Mouse (Mus musculus) lung, postnatal 14 days (tissue): ENCODE data around the gene Dusp14.
A peak's percentile ranks its signal among the peaks of the same experiment; 100 is the strongest.

ENCODE experiments used
- DNase-seq: peaks from one replicate; pipeline ENCODE4 v3.0.0; 2021

The Dusp14 gene

DNA sequence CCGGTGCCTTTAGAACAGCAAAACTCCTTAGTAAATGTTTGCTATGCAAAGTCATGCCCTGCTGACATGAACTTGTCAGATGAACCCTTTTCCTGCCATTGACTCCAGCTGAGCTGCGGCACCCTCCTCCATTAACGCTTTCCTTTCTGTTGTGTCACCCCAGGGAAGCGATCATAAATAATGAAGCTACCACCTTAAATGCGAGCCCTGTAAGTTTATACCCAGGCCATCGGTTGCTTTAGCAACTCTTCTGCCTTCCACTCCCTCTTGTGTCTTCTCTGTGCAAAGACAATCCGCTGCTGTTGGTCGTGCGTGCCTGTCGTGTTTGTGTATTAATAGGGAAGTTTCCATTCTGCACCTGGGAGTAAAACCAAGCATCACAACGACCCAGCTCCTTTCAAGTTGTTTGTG is 3.0 kb downstream of the Dusp14 start:
- DNase-seq, result no peak

DNA sequence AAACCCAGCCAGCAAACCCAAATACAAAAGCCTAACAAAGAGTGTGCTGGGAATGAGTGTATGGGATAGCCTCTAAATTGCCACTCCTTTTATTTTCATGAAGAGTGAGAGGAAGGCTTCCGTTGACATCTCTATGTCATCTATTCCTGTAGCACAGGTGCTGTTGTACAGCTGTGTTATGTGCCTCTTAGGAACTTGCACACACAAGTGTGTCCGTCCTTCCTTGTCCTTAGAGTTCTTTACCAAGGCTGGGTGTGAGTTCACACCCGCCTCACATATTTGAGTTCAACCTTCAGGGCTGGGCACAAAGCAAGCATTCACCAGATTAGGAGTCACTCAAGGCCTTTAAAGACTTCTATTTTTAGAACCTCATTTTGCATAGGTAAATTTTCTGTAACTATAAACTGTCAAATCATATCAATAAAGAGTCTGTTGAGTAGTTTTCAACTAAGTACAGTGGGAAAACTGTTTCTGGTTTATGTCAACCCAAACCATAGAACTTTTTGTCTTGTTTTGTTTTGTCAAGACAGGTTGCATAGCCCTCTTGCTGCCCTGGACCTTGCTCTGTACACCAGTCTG is 5.3 kb downstream of the Dusp14 start:
- no peak for DNase-seq

DNA sequence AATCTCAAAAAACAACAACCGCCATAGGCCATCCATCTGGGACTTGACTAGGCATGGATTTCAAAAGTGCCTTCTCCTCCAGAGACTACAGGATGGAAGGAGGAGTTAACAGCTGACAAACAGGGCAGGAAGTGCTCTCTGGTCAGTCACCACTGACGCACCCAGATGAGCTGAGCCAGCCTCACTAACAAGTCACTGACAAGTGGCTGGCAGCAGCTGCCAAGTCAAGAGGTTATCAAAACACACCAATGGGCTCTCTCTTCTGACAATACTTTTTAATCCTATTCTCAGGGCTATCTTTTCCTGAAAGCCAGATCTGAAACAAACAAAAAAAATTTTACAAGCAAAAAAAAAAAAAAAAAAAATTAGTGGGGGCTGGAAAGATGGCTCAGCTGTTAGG is 6.3 kb downstream of the Dusp14 start:
- no peak for DNase-seq

DNA sequence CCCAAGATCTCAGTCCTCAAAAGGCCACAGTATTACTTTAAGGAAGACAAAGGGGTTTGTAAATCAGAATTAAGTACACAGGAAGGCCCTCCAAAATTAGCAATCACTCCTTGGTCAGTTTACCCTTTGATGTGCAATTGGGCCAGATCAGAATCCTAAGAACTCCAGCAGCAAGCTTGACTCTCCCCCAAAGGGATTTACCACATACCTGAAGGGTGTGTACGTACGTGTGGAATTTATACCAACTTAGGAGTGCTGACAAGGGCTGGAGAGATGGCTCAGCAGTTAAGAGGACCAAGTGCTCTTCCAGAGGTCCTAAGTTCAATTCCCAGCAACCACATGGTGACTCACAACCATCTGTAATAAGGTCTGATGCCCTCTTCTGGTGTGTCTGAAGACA is 7.2 kb downstream of the Dusp14 start:
- DNase-seq, result no peak

DNA sequence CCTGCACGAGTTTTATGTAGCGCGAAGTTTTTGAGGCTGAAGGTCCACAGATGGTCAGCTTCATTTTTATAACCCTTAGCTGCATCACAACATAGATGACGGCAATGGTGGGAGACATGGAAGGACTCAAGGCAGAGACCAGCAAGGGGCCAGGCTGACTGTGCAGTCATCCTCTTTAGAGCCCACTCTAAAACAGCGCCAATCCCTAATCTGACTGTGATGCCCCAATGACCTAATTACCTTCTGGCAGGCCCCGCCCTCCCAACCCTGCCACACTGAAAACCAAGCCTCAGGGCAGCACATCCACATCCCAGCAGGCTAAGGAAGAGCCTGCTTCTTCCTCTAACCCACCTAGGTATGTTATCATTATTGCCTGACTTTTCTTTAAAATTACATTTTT is 8.4 kb downstream of the Dusp14 start:
- DNase-seq, result no peak

DNA sequence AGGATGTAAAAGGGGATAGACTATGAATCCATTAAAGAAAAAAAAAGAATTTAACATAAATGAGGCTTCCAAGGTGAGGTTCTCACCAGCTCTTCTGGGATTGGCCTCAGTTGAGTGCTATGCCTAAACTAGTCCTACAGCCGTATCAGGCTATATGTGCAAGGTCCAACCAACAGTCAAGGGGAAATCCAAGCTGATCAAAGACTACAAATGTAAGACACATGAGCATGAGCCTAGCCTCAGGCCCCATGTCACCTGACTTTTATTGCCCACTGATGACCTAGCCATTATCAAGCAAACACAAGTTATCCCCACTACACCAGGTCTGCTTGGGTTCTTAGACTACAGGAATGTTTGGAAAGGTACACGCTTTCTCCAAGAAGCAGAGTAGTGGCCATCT is 9.3 kb downstream of the Dusp14 start:
- DNase-seq, result no peak

DNA sequence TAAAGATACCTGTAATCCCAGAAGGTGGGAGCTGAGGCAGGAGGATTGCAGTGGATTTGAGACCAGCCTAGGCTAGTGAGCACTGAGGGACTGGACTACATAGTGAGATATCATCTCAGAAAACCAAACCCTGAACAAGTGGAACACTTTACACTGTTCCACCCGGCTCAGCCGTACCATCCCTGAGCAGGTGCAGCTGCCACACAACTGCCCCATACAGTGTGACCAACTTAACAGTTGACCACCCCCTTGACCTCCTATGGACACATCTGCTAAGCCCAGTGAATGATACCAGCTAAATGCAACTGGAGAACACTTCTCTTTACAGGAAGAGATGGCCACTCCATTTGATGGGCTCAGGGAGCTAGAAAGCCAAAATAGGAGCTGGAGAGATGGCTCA is 11.6 kb downstream of the Dusp14 start:
- no peak for DNase-seq

DNA sequence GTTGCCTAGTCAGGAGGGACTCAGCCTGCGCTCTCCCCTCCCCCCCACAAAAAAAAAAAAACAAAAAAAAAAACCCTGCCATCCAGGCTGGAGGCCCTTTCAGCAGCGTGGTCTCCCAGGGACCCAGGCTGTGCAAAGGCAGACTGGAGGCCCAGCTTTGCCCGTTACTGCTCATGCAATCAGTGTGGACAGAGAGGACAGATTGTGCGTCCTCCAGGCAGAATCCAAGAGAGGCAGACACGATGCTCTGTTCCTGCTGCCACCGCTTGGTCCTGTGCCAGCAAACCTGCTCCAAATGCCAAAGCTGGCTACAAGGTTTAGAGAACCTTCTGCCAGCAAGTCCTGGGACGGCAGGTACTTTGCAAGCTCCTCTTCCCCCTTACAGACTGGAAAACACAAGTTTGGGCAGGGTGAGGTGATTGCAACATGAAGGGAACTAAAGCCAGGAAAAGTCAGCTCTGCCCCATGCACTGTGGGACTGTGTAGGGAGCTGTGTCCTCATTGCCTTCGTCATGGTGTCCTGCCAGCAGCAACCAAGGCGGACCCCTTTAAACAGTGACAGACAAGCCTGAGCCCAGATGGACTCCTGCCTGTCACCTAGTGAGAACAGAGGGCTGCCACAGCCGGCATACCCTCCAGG is 15.4 kb downstream of the Dusp14 start:
- DNase-seq, result no peak

DNA sequence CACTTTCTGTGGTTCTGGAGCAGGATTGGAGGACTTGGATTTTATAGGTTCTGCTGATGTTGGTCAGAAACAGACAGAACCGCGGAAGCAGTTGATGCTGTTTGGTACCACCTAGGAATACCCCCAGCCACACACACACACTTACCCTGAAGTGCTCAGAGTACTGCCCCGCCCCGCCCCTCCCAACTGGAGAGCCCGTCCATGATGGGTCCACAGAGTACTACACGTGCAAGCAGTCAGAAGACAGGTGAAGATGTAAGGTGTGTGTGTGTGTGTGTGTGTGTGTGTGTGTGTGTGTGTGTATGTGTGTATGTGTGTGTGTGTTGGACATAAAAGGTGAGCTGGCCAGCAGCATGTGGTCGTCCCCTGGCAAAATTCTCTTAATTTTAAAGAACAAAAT is 16.0 kb downstream of the Dusp14 start:
- DNase-seq, result no peak

DNA sequence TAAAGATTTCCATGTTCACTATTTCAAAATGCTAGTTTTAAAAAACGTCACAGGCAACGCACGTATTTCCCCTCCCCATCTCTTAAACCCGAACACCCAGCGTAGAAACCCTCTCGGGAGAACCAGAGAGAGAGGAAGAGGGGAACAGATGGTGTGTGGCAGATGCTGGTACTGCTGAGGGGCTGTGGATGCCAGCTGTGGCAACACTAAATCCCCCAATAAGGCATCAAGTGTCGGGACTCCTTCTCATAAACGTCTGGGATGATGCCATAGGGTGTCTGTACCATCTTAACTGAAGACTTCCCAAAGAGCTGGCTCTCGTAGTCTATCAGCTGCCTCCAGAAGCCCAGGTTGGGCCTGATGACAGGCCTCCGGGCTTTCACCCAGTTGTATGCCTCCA is 20.6 kb downstream of the Dusp14 start:
- DNase-seq, result no peak

DNA sequence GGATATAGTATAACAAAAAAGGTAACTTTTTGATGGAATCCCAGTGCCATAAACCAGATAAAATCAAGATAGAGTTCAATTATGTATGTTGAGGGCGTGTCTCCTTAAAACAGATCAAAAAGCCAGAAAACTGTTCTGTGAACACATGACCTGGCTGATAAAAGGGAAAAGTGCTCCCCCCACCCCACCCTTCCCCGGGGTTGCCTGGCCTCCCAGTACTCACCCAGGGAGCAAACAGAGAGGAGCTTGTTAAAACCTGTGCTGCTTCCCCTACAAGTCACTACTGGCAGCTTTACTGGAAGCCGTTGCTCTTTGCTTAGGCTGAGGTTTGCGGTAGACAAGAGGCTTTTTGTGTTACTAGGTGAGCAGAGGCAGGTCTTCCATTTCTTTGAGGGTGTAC is 21.8 kb downstream of the Dusp14 start:
- DNase-seq, result no peak

DNA sequence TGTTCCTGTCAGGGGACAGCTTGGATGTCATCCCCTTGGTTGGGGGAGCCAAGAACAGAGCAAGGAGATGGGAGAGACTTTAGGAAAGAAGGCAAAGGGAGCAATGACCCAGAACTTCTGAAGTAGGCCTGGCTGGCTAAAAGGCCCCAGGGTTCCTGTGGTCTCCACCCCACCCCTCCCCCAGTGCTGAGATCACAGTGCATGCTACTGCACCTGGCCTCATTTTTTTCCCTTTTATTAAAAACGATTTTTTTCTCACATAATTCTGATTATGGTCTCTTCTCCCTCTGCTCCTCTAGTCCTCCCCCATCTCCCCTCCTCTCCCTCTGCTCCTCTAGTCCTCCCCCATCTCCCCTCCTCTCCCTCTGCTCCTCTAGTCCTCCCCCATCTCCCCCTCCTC is 24.1 kb downstream of the Dusp14 start:
- no peak for DNase-seq

DNA sequence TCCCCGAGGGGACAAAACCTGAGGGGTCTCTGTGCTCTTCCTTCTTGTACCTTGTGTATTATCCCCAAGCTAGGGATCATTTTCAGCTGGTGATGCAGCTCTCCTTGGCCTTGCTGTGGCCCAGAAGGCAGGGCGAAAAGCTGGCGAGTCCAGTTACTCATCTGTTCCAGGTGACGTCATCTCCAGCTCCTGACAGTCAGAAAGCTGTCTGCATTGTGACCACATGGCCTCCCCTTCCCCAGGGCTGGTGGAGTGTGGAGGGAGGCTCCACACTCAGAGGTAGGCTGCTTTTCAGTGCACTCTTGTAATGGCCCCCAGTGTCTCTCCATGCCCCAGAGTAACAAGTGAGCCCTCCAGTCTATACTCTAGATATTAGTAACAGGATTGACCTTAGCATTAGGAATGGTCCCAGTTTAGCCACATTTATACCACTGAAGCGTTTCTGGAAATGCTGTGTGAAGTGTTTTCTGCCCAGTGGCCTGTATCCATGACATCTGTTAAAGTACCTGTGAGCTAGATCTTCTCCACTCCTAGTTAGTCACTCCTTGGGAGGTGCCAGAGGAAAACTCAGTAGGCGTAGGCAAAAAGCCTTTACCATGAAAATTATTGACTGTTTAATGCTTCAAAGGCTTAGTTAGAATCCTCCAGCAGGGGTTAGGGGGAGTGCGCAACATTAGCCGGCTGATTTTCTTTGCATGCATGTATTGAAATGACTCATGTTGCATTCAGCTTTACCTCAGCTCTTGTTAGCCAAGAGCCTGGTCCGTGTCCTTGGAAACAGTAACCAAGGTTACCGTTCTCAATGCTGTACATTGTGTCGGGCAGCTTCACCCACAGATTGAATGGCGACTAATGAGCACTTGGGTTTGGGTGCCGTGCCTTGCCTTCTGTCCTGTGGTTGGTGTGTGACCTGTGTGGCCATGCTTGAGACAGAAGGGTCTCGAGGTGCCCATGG is 26.0 kb downstream of the Dusp14 start:
- no peak for DNase-seq

DNA sequence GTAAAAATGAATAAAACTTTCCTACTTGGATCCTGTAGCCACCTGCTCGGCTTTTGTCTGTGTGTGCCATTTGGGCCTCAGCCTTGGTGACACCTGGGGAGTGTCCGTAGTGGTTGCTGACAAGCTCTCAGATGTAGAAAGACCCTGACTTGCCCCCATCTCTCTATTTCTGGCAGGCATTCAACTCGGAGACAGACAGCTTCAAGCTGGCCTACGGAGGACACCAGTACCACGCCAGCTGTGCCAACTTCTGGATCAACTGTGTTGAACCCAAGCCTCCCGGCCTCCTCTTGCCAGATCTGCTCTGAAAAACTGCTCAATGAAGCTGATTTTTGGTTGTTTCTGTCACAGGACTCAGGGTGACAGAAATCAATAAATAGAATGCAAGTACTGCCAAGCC is 28.4 kb downstream of the Dusp14 start:
- peak; percentile 60 for DNase-seq

DNA sequence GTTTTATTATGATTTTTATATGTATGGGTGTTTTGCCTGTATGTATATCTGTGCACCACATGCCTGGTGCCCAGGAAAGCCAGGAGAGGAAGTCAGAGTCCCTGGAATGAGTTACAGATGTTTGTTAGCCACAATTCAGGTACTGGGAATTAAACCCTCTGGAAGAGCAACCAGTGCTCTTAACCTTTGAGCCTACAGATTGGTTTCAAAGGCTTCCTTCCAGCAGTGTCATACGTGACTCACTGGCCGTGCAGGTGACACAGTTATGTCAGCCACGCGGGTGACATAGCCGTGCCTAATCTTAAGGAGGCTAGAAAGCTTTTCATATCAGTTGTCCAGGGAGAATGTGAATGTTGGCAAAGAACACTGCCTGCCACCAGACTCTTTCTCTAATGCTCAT is 35.4 kb downstream of the Dusp14 start:
- no peak for DNase-seq

DNA sequence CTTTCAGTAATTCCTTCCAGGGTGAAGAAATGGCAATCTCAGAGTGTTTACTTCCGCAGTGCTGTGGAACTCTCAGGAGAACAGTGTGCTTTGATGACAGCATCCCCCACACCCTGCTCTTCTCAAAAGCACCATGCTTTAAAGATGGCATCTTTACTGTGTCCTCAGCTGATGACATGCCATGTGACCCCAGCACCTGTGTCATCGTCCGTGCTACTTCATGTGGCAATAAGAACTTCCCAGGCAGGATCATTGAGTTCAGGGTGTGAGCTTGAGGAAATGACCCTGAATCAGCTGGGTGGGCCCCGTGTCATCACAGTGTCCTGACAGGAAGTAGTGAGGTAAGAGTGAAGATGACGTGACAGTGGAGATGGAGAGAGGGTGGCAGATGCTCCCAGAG is 36.5 kb downstream of the Dusp14 start:
- no peak for DNase-seq

DNA sequence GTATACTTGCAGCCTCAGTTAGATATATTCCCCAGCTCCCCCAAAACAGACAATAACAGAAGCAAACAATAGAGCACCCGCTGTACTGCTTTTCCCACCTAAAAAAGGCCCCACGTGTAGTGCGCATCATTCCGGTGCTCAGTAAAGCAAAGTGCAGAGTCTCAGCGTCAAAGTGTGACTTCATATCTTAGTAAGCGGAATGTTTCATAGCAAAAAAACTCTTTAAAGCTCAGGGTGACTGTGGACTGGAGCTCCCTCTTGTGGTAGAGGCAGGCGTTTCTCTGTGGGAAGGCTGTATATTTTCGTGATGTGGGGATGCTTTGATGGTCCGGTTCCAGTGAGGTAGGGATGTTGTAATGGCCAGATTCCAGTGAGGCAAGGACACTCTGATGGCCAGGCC is 37.1 kb downstream of the Dusp14 start:
- DNase-seq, result peak; percentile 67

DNA sequence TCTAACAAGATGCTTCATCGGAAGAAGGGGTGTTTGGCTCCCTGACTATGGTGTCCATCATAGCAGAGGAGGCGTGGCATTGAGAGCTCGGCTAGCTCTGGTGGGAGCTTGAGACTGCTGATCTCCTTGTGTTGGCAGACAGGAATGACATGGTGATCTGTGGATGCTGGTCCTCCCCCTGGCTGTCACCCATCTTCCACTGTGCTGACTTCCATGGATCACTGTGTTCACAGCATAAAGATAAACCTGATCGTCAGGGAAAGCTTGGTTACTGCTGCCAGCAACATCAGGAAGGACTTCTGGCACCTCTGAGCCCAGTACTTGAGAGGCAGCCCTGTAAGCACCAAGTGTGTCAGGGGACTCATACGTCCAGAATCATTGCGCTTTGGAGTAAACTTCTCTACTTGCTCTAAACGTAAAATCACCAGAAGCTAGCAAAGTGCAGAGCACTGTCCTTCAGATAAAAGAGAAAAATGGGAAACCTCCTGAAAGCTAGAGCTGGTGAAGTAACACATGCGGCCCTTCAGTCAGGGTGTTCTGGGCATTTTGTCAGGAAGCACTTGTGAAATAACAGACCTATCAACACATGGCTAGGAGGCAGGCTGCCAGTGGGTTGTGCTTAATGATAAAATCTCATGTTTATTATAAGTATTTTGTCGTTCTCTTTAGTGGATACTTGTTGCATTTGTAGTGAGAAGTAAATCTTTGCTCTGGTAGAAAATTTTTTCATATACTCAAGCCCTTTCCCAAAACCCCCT is 40.6 kb downstream of the Dusp14 start:
- DNase-seq, result peak; percentile 79

DNA sequence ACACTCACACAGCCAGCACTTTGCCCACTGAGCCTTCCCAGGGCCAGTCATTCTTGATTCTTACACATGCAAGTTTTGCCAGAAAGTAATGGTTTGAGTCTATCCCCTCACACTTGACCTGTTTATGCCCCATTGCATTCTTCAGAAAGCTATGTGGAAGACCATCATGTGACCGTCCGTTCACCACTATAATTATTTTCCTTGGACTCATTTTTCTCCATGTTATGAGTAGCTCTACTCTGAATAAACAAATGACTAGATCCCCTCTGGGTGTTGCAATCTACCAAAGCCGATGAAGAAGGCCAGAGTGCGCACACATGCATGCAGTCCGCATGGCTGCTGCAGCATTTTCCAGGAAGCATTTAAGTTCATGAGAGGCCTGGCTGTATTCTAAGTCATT is 41.8 kb downstream of the Dusp14 start:
- no peak for DNase-seq

DNA sequence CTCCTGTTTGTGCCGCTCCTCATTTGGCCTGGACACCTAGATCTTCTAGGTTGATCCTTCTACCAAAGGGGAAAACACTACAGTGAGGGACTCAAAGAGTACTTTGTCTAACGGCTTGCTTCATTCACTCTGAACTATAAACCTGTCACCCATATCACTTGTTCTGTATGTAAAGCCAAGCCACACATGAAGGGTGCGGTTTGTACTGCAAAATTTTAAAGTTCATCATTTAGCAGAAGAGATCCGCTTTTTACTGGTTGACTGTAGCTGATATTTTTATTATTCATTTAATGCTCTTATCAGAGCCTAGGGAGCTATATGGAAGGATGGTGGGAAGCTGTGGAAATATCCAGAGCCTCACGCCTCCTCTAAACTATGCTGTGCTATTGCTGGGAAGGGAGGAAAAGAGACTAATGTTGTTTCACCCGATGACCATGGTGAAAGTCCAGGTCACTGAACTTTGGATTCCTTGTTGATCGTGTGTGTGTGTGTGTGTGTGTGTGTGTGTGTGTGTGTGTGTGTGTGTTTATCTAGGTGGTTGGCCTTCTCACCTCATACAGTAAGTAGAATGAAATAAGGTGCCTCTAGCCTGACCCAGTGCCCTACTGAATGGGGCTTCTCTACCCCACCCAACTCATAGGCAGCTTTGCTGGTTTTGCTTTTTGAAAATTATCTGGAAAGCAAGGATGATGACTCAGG is 52.1 kb downstream of the Dusp14 start:
- no peak for DNase-seq

DNA sequence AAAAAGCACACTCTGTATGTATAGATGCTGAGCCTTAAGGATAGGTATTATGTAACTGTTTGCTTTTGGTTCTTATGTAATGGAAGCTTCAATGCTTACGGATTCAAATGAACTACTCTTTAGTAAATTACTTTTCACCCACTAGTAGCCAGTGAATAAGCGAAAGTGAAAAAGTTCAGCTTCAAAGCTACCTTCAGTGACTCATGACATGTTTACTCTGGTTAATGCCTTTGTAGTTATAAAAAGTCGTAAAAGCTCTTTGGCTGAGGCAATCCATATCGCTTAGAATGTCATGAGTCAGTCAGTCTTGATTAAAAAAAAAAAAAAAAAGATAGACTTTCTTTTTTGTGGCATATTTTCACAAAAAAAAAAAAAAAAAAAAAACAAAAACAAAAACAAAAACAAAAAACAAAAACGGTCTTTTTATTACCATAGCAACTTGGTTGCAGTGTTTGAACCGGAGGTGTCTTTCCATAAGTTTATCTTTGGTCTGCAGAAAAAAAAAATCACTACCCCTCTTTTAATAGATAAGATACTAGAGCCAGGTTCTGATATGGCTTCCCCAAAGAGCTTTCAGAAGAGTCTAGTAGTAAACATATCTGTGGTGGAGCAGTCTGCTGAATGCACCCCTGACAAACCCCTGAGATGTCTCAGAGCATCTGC is 52.8 kb downstream of the Dusp14 start:
- no peak for DNase-seq

DNA sequence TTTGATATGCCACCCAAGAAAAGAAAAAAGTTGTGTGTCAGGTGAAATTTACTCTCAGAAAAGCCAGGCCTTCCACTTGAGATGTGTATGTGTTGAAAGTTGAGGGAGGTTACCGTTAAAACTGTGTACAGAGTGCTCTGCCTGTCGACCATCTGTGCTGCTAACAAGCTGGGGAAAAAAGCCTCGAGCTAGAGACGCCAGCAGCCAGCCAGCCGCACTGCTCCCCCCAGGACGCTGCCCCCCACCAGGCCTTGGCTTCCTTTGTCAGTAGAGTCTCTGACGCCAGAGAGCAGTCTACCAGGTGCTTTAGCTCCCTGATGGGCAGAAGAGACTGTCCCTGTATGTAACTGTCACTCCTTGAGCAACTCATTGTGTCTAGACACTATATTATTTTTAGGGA is 56.0 kb downstream of the Dusp14 start:
- no peak for DNase-seq
